Mouse (Mus musculus) gonadal fat pad, adult 2 months (tissue): ENCODE measurements around the gene Gm28053. TPM values are rescaled to one million over a fixed set of nuclear protein-coding genes. Genes with fewer than 3 reads are reported as not detected.

Experiments
- DNase-seq: peaks from one replicate; pipeline ENCODE4 v3.0.0-alpha.2; 2012; ENCODE audit warnings: low read depth
- polyA plus RNA-seq: library from polyadenylated mRNA; depleted of rRNA; stranded (reverse); fragments of >200 nt; gene quantifications from 2 replicates; pipeline ENCODE4 v1.2.3, GENCODE M21; 2012

Gene Gm28053
- polyA plus RNA-seq, 1 experiment = 0.66 TPM

DNA sequence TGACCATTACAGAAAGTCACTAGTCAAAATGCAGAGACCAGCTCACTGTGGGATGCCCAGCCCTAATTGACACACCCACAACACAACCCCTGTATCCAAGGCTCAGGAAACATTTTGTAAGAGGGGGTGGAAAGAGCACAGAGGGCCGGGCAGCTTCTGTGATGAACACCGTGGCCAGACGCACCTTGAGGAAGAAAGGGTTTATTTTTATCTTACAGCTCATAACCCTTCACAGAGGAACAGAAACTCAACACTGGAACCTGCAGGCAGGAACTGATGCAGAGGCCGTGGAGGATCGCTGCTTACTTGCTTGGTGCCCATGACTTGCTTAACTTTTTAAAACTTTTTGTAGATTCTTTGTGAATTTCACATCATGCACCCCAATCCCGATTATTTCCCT, 25.4 kb upstream of the Gm28053 start:
- no peak for DNase-seq

DNA sequence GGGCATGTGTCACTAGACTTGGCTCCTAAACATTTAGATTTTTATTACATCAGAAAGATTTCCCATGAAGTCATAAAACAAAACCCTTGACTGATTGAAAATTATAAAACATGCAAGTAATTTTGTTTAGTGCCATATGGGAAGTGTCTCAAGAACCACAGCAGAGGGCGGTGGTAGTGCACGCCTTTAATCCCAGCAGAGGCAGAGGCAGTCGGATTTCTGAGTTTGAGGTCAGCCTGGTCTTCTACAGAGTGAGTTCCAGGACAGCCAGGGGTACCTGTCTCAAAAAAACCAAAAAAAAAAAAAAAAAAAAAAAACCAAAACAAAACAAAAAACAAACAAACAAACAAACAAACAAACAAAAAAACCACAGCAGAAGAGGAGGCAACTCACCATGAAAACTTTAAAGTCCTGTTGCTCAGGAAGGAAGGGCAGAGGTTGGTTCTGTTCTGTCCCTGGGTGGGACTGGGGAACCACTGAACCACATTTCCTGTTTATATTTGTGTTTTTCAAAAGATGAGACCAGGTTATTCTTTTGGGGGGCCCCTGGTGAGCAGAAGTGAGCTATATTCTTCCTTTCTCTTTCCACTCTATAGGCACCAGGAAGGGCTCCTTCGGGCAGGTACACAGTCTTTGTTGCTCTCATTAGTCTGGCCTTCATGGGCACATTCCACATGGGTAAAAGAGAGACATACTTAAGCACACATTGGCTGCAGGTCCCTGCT, 21.4 kb upstream of the Gm28053 start:
- no peak for DNase-seq

DNA sequence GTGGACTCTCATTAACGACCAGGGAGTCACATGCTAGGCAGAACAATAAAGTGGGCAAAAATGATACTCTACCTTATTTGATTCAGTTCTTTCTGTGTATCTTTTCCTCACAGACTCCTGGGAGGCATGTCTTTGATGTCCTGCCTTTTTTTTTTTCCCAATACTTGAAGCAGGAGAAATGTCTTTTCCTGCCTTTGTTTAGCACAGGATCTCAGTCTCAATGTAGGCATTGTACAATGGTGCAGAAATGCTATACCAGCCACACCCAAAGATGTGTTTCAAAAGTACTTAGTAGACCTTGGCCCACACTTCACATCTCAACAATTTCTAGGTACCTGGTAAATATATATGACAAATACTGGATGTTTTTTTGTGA, 20.9 kb upstream of the Gm28053 start:
- no peak for DNase-seq

DNA sequence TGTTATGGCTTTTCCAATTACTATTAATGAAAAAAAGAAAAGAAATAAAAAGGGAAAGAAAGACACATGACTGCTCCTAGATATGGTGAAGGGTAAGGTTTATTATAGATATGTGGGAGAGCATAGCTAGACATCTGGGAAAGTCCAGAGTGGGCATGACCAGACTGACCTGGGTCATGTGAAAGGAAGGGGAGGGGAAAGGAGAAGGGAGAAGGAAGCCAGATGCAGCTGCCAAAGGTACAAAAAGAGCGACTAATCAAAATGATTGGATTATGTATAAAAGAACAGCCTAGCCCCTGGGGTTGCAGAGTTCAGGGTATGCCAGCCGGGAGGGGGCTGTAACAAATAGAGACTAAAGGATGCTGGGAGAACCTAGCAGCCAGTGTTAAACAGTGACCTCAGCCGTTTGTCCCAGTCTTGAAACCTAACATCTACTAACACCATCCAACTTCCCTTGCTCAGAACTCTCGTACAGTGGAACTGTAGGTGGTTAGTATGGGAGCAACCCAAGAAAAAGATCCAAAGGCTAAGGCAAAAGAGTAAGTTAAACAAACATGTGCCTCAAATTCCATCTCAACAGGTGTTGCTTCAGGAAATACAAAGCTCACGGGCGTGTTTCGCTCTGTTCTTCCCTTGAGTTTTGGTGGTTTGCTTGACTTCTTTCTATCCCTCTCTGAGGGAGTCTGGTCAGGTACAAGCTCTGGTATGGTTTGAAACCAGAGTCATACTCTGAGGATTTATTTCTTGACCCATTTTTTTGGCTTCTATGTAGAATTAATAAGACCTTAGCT, 20.1 kb upstream of the Gm28053 start:
- DNase-seq = no peak

DNA sequence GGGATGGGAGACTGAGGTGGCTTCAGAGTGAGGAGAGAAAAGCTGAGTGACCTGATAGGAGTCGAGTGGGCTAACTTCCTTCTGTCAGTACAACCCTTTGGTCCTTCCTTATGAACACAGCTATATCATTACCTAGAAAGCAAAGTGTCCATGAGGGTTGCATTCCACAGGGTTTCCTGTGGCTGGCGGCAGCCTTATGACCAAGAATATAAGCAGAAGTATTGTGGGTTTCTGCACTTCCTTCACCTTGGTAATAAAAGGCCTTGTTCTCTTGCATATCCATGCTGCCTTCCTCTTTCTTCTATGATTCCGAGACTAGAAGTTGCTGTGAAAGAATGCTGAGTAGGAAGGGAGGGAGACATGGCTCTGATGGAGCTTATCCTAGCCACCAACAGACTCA, 19.5 kb upstream of the Gm28053 start:
- DNase-seq = no peak

DNA sequence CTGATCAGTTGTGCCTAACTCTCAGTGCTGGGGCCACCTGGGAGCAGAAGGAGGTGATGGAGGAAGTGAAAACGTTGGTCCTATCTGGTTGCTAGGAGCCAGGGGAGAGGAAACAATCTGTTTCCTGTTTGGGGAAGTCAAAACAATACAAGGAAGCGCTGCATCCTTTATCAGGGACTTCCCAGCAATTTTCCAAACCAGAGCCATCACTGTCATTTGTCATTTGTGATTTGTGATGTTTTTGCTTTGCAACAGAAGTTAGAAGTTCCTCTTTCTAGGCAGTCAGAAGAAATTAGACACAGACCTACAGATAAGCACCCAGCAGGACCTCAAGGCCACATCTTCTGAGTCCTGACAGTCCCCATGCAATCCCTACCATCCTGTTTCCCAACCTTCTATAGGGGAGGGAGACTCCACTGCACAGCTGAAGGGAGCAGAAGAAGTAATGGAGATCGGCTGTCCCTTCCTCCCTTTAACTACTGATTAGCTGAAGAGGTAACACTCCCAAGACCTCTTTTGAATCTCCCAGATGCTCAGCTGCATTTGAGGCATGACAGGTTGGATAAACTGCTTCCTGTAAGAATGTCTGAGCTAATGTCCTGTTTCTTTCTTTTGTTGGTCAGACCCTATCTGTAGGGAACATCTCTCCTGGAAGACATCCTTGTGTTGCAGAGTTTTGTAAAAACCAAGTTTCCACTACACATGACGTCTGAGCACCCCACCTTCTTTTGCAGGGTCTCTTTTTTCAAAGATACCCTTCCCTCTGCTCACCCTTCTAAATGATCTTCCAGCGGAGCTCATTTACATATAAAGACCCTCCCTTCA, 17.9 kb upstream of the Gm28053 start:
- no peak for DNase-seq

DNA sequence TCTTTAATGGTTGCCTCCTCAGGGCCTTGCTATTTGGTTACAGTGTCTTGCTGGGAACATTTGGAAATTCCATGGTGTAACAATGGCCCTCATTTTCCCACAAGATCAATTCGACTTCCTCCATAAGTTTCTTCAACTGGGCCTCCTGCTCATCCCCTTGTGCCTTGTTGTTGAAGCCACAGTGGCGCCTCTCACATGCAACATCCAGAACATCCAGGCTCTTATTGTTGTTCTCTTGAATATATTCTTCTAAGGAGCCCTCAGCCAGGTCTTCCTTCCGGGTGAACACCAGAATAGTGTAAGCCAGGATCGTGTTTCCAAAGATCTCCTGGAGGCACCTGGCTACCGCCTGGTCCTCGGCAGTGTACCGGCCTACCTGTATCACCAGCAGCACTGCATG, 16.3 kb upstream of the Gm28053 start:
- DNase-seq = no peak

DNA sequence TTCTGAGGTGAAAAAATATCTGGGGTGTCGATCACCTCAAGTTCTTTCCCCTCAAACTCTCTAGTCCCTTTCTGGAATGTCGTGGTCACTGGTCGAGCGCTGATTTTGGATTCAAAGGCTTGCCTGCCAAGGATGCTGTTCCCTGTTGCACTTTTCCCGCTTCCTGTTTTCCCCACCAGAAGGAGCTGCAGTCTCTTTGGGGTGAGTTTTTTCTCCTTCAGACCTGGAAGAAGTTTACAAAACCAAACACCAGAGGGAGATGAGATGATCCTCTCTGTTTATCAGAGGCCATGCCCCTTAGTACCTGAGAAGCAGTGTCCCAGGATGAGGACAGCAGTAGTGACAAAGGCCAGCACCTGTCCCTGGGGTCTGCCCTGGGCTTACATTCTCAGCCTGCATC, 15.8 kb upstream of the Gm28053 start:
- no peak for DNase-seq

DNA sequence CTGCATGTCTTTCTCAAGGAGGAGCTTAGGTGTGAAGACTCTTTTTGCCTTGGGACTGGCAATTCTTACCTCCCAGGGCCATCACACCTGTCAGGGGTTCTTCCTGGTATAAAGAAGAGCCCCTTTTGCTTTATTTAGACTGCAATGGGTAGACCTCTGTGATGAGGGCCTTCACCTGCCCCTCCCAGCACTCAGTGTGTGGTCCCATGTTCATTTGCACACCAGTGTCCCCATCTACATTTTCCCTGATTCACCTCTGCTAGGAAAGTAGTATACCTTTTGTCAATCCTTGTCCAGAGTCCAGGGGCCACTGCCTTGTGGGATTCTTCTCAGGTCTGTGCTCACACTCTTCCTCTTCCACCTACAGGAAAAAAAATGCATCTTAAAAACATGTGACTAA, 14.3 kb upstream of the Gm28053 start:
- DNase-seq = no peak

DNA sequence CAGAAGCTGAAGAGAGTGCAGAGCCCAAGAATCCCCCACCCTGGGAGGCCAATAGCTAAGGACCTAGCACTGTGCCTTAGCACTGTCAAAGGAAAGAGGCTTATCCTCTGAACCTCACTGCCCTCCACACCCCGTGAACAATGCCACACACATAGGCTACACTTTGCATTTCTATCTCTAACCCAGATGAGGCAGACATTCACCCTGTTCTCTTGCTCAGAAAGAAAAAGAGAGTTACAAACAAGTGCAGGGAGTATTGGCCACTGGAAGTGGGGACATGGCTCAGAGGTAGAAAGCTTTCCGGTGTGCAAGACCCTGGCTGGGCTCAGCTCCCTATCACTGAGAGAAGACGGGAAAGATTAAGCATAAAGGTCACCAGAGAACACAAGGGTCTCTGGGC, 12.3 kb upstream of the Gm28053 start:
- DNase-seq = no peak

DNA sequence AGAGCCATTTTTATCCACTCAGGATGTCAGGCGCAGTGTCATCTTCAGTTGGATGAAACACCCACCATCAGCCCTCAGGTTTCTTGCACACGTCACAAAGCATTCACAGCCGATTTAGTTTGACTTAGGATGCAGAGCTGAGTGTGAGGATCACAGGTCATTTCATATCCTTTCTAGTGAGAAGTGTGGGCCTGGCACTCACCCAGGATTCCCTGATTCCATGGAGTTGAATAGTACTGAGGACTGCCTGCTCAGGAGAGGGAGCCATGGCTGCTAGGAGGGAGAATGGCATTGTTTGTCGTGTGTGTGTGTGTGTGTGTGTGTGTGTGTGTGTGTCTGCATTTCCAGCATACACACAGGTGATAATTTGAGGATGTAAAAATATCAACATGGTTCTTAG, 1.9 kb downstream of the Gm28053 start:
- DNase-seq = no peak

DNA sequence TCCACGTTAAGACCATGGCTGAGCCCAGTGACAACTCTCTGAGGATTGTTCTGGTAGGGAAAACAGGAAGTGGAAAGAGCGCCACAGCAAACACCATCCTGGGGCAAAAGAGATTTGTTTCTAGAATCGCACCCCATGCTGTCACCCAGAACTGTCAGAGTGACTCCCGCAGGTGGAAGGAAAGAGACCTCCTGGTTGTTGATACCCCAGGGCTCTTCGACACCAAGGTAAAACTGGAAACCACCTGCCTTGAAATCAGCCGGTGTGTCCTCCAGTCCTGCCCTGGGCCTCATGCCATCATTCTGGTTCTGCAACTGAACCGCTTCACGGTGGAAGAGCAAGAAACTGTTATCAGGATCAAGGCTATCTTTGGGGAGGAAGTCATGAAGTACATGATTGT, 5.1 kb downstream of the Gm28053 start:
- DNase-seq = no peak

DNA sequence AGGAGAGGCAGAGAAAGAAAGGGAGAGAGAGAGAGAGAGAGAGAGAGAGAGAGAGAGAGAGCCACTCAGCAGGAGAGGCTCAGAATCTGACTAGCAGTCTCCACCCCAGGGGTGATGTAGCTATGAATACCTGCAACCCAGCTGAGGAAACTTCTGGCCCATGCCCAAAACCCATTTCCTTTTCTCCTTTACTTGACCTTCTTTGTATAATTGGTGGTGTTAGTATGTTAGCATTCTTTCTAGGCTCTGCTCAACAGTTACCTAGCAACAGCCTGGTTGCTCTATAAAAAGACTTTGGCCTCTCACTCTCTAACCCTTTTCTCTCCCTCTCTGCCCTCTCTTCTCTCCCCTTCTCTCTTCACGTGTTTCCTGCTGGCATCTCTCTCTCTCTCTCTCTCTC, 7.1 kb downstream of the Gm28053 start:
- DNase-seq = no peak

DNA sequence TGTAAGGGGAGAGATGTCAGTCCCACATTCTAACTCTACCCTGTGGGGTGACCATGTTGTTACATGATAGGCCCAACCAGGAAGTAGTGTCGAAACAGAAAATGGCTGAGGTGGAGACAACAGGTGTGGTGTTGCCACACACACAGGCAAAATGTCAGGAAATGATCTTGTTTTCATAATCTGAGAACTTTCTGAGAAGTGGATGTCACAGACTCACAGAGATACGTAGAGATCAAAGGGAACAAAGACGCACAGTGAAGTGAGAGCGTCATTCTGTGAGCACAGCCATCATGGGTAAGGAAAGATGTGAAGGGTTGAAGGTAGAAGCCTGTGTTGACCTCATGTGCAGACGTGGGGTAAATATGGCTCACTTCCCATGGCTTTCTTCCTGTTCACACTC, 9.4 kb downstream of the Gm28053 start:
- DNase-seq = no peak

DNA sequence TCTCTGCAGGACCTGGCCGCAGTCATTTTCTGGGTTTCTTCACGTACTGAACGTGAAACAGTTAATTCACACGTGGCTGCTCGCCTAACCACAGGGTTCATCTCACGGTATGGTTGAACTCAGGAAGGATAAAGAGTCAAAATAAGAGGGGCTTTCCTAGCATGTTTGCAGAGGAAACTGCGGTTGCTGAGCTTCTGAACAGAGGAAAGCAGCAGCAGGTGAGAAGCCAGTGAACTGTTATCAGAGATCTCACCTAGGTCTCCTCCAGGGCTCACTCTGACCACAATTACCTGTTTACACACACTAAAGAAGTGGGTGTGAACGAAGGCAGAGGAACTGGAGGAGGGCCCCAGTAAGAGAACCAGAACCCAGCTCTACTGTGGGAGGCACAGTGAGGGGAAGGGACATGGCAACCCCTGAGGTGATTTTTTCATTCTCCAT, 14.5 kb downstream of the Gm28053 start:
- DNase-seq = no peak

DNA sequence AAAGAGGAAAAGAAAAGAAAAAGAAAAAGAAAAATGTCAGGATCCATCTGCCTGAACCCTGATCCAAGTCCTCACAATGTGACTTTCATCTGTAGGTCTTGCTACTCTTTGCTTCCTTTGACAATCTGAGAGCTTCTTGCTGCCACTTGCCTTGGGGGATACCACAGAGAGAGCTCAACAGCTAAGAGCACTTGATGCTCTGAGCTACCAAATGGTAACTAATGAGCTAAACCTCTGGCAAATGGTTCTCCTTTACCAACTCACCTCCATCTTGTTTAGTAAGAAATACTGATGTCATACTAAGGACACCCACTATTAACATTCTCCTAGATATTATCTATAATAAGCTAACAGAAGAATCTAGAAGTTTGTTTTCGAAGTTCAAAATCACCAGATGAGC, 15.3 kb downstream of the Gm28053 start:
- no peak for DNase-seq

DNA sequence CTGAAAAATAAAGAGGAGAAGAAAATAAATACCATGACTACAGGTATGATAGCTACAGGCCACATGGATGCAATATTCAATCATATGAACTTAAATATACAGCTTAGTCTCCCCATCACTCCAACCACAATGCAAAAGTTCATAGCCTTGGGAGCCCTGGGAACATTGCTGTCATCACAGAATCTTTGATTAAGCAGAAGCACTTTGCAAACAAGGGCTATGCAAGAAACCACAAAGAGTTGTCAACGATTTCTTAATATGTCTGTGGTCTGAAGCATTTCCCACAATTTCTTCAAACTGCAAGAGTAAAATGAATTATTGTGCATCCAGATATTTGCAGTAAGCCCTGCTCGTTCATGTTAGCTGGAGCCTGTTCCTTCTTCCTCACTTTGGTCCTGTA, 18.6 kb downstream of the Gm28053 start:
- DNase-seq = no peak

DNA sequence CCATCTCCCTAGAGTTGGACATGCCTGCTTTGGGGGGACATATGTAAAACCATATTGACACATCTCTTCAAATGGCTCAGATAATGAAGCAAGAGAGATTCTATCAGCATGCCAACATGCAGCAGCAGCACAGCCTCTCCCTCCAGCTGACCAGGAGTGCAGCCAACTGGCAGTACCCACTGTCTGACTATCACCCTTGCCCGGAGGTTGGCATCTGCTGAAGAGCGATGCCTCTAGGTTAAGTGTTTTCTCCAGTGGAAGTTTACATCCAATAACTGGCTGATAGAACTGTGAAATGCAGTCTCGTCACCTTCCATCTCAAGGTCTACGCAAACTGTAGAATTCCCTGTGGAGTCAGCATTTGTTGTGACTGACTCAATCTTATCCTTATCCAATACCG, 19.3 kb downstream of the Gm28053 start:
- DNase-seq = no peak

DNA sequence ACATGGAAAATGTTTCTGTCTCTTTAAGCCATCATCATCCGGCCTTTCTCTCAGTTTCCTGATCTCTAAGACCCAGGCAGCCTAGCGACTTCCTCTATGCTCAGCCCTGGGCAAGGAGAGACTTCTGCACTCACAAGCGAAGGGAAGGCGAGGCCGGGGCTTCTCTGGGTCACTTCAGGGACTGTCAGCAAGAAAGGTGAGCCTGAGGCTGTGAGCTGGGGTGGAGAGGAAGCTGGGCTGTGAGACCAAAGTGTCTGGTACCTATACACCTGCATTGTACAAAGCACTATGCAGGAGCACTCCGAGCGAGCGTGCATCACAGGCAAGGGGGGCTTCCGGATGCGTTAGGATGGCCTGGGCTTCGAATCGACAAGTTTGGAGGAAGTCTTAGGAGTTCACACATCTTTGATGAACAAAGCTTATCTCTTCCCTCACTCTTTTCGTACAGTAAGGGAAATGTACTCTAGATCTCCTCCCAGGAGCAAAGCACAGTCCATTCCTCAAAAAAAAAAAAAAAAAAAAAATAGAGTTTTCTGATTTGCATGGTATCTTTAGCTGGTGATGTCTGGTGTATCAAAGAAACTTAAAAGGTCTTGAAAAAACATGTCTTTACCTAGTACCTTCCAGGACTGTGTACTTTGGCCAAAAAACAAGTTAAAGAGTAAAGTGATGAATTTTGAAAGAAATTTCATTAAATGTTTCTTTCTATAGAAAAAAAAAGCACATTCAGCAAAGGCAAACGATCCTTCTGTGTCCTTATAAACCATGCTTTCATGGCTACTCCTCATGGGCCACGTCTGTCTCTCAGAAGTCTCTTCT, 20.8 kb downstream of the Gm28053 start, which contains the start of gene Gimap1:
Gimap1 (plus strand) TSS at position 94 of the 819 bp plus-strand sequence.
- DNase-seq = no peak

DNA sequence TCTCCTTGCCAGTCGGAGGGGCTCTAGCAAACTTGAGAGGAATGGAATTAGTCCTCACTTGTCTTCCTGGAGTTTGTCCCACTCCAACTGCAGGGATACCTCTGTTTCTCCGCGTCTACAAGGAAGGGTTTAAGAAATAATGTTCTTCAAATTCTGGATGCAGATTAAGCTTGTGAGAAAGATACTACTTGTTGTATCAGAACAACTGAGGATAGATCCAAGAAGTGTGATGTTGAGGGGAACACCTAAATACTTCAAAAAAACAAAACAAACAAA, 21.3 kb downstream of the Gm28053 start:
- no peak for DNase-seq

DNA sequence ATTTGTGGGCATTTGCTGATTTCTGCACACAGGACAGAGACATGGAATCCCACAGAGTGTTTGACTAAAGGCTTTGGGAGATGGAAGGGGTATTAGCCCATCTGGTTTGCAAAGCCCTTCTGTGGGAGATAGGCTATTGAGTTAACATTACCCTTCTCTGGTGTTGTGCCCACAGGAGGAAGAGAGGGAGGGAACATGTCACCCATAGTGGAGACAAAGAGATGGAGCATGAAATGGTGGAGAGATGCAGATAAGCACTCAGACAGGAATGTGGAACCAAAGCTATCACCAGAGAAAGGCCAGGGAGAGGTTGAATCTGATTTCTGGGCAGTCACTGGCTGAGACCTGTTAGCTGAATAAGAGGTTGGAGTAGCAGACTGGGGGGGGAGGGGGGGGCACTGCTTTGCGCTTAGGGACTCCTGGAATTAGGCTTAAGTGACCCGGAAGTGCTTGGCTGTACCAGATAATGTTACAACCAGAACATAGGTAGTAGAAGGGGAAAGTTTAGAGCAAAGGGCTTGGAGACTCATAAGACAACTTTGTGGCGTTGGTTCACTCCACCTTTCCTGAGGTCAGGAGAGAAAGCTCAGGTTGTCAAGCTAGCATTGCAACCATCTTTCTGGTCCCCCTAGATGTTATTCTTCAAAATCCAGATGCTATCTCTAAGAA, 22.2 kb downstream of the Gm28053 start:
- DNase-seq = no peak
